Mouse (Mus musculus) hindbrain, embryonic 15.5 days (tissue): Measurements from ENCODE around the gene Dgkz. TPM values are rescaled to one million over a fixed set of nuclear protein-coding genes. Genes with fewer than 3 reads are reported as not detected.
A peak's percentile ranks its signal among the peaks of the same experiment; 100 is the strongest.

Experiments used
- ATAC-seq: fragments of 200-750 bp; cut with Nextera tagmentation; 2 replicates; pipeline ENCODE4 v1.8.0; 2017; ENCODE audit warnings: low read depth, moderate number of reproducible peaks, moderate TSS enrichment; ENCODE audit not compliant: low FRiP score
- H3K27ac ChIP-seq: fragments of 300-500 bp; sonication (generic); replicated peaks from 2 replicates; pipeline ENCODE4 v1.5.1; 2015; ENCODE audit warnings: mild to moderate bottlenecking, inconsistent platforms
- H3K27me3 ChIP-seq: fragments of 300-500 bp; sonication (generic); 2 replicates; pipeline ENCODE4 v1.6.1; 2015; ENCODE audit warnings: control low read depth, inconsistent platforms
- H3K36me3 ChIP-seq: fragments of 300-500 bp; sonication (generic); 2 replicates; pipeline ENCODE4 v1.6.1; 2015; ENCODE audit warnings: control low read depth, inconsistent platforms
- H3K4me1 ChIP-seq: fragments of 300-500 bp; sonication (generic); replicated peaks from 2 replicates; pipeline ENCODE4 v1.6.1; 2015; ENCODE audit warnings: control low read depth, inconsistent platforms
- H3K4me2 ChIP-seq: fragments of 300-500 bp; sonication (generic); 2 replicates; pipeline ENCODE4 v1.6.1; 2015; ENCODE audit warnings: moderate library complexity, mild to moderate bottlenecking, inconsistent platforms
- H3K4me3 ChIP-seq: fragments of 300-500 bp; sonication (generic); 2 replicates; pipeline ENCODE4 v1.5.1; 2015; ENCODE audit warnings: mild to moderate bottlenecking, inconsistent platforms
- H3K9ac ChIP-seq: fragments of 300-500 bp; sonication (generic); 2 replicates; pipeline ENCODE4 v1.6.1; 2015; ENCODE audit warnings: inconsistent platforms
- H3K9me3 ChIP-seq: fragments of 300-500 bp; sonication (generic); 2 replicates; pipeline ENCODE4 v1.6.1; 2016; ENCODE audit warnings: control low read depth, inconsistent platforms
- WGBS: fragments of 180-500 bp; shearing (Covaris S2); methylation state at CpG from one replicate; pipeline ENCODE4 v1.1.7; 2015; 5-methylcytosine and 5-hydroxymethylcytosine counted together
- polyA plus RNA-seq: library from polyadenylated mRNA; unstranded; fragments of >200 nt; fragmentation: Nextera tagmentation; extraction: Ambion mirVana; gene quantifications from 2 replicates; pipeline ENCODE4 v1.2.1, GENCODE M21; 2015

Gene Dgkz
- polyA plus RNA-seq, 1 experiment from 2014 or later, result 40.9 TPM

DNA sequence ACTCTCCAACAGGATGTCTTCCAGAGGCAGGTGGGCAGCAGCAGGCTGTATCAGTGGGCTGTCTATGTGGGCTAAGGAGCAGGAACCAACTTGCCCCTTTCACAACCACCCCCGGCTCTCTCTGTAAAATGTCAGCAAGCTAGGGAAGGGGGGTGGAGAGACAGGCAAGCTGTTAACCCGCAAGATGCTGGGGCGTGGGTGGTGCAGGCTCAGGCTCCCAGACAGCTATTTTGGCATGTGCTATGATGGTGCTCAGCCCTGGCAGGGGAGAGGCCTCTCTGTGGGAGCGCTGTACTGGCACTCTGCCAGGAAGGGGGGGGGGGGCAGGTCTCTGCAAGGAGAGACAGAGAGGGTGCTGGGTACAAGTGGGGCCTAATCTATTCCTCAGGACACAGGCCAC lies 18.6 kb downstream of the Dgkz start:
- no peak overlapping the region for H3K4me3 ChIP-seq
- no peaks in the 10 kb centered on the region for H3K9me3 ChIP-seq
- H3K4me1 ChIP-seq, result peaks cover 50% of the 10 kb centered on the region
- no peaks in the 10 kb centered on the region for H3K36me3 ChIP-seq
- no peak overlapping the region for H3K9ac ChIP-seq
- no peaks in the 10 kb centered on the region for H3K27me3 ChIP-seq
- H3K4me2 ChIP-seq, result no peak overlapping the region
- 0 out of 2 replicates have a peak overlapping the region, but pooled peaks have one; percentile 9 for H3K27ac ChIP-seq
- peak; percentile 54 for ATAC-seq
- 35% methylated on average over 4 of the region's 4 CpGs for WGBS

DNA sequence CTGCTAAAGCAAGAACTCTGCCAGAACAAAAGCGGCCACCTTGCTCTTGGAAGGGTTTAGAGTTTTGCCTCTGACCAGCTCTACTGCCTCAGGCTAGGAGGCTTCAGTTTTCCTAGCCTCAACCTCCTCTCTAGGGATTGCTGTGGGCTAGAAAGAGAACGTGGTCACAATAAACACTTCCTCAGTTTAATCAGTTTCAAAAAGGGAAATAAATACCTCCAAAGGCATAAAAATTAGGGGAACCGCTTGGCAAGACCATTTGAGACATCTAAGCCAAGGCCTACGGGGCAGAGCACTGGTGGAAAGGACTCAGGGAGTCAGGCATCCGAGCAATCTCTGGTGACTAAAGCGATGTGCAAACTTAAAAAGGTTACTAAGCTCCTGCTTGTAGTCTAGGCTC lies 19.8 kb downstream of the Dgkz start:
- Histone ChIP-seq H3K27me3 (no peaks in the 10 kb centered on the region), H3K27ac (no peak overlapping the region), H3K9me3 (no peaks in the 10 kb centered on the region), H3K36me3 (no peaks in the 10 kb centered on the region), H3K4me3 (no peak overlapping the region), H3K9ac (no peak overlapping the region), H3K4me2 (no peak overlapping the region), H3K4me1 (peaks cover 41% of the 10 kb centered on the region)
- WGBS, result 91% methylated on average over 6 of the region's 6 CpGs
- no peak for ATAC-seq

DNA sequence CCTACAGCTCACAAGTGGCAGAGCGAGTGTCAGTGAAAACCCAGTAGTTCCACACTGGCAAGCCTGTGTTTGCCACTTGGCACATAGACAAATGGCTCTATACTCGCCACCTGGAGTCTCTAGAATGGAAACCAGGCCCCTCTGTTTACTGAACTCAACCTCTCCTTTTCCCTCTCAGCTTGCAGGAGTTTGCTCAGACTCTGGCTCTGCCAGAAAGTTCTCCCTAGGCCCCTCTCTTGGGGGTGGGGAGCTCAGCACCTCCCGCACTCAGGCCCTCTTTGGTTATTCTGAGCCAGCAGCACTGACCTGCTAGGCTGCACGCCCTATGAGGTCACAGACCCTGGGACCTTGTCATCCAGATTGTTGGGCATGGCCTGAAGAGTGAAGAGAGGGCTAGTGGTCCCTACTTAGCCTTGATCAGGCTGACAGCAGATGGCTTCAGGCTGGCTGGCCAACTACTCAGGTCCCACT lies 20.5 kb downstream of the Dgkz start:
- Histone ChIP-seq H3K4me1 (peaks cover 45% of the 10 kb centered on the region), H3K4me3 (no peak overlapping the region), H3K27me3 (no peaks in the 10 kb centered on the region), H3K9me3 (no peaks in the 10 kb centered on the region), H3K27ac (no peak overlapping the region), H3K36me3 (no peaks in the 10 kb centered on the region), H3K4me2 (no peak overlapping the region), H3K9ac (no peak overlapping the region)
- ATAC-seq, result no peak
- WGBS, result 77% methylated on average over 4 of the region's 4 CpGs

DNA sequence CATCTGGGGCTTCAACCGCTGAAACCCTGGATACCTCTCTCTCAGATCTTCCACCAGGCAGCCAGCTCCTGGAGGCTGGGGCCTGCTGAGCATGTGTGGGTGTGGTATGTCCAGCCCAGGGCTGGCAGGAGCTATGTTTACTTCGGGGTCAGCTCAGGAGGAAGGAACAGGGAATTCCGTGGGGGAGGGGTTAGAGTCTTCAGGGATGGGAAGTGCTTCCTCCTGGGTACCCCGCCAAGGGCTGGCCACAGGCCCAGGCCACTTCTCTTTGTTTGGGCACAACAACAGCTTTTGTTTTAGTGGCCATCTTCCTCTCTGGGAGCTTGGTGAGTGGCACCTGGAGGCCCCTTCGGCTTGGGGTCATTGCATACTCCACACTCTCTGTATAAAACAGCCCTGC lies 21.8 kb downstream of the Dgkz start:
- no peak for ATAC-seq
- no peak overlapping the region for H3K9ac ChIP-seq
- no peaks in the 10 kb centered on the region for H3K9me3 ChIP-seq
- no peak overlapping the region for H3K4me2 ChIP-seq
- peaks cover 43% of the 10 kb centered on the region for H3K4me1 ChIP-seq
- H3K27ac ChIP-seq, result no peak overlapping the region
- no peak overlapping the region for H3K4me3 ChIP-seq
- H3K27me3 ChIP-seq, result no peaks in the 10 kb centered on the region
- no peaks in the 10 kb centered on the region for H3K36me3 ChIP-seq
- WGBS, result 20% methylated on average over 5 of the region's 5 CpGs

DNA sequence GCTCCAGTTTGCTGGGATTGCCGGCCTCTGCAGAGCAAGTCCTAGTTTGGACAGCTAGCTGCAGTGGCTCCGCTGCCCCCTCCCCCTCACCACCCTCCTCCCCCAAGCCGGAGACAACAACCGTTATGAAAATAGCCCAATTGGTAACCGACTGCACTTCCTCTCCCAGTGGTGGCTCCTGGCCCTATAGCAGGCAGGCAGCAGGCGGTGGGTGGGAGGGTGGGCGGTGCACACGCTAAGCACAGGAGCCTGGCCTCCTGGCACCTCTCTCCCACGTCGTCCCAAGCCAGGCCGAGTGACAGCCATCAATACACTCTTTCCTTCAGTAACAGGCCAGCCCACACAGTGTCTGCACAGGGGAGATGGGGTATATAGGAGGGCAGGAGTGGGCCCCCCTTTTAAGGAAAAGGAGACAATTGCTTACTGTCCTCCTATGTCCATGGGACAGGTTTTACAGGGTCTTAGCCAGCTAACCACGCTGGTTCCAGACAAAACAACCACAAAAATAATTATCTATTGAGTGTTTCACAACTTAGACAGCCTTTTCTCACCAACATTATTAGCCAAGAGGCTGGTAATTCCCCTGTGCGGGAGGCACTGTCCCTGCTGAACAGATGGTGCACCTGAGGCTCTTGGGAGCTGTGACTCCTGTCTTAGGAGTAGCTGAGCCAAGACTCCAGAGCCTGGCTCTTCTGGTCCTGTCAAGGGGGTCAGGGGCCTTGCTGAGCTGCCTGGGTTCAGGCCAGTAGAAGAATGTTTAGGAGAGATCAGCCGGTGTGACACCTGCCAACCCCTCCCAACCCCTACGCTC lies 25.2 kb downstream of the Dgkz start:
- Histone ChIP-seq H3K9ac (0 out of 2 replicates have a peak overlapping the region, but pooled peaks have one; percentile 6), H3K4me1 (peaks cover 49% of the 10 kb centered on the region), H3K4me3 (no peak overlapping the region), H3K4me2 (peak overlapping the region; percentile 35), H3K27me3 (no peaks in the 10 kb centered on the region), H3K9me3 (no peaks in the 10 kb centered on the region), H3K36me3 (no peaks in the 10 kb centered on the region), H3K27ac (peak overlapping the region; percentile 66)
- ATAC-seq, result no peak
- 19% methylated on average over 15 of the region's 15 CpGs for WGBS

DNA sequence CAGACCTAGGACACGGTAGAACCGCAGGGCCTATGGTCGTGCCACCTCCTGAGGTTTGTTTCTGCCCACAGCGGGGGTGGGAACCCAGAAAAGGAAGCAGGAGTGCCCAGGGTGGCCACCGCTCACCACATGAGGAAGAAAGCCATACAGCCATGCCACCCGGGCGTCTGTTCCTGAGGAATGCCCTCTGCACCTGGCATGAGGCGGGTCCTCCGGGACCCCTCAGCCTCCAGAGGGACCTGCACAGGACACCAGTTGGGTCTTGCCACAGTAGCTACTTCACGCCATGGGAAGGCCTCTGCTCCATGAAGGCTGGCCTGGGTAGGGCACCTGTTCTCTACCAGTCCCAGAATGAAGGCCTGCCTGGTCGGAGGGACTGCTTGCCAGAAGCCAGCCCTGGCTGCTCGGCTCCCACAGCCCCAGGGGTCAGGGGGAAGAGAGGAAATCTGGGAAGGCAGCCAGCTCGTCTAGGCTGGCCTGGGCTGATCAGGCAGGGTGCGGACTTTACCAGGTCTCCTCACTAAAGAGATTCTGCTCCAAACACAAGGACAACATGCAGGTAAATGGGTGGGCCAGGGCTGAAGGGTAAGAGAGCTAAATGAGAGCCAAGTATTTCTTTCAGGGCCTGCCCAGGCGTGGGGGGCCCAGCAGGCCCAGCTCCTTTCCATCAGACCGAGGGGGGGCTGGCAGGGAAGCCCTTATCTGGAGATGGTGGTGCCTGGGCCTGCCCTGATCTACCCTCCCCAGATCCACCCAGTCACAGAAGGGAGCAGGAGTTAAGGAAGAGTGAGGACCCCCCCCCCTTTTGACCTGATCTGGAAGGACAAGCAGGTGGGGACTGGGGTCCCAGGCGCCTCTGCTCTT lies 26.0 kb downstream of the Dgkz start:
- peak overlapping the region; percentile 35 for H3K4me2 ChIP-seq
- H3K27me3 ChIP-seq, result no peaks in the 10 kb centered on the region
- H3K4me3 ChIP-seq, result no peak overlapping the region
- H3K36me3 ChIP-seq, result no peaks in the 10 kb centered on the region
- 0 out of 2 replicates have a peak overlapping the region, but pooled peaks have one; percentile 6 for H3K9ac ChIP-seq
- WGBS, result 60% methylated on average over 17 of the region's 17 CpGs
- ATAC-seq, result 0 out of 2 replicates have a peak, but pooled peaks have one; percentile 9
- H3K9me3 ChIP-seq, result no peaks in the 10 kb centered on the region
- peaks cover 45% of the 10 kb centered on the region for H3K4me1 ChIP-seq
- peak overlapping the region; percentile 66 for H3K27ac ChIP-seq

DNA sequence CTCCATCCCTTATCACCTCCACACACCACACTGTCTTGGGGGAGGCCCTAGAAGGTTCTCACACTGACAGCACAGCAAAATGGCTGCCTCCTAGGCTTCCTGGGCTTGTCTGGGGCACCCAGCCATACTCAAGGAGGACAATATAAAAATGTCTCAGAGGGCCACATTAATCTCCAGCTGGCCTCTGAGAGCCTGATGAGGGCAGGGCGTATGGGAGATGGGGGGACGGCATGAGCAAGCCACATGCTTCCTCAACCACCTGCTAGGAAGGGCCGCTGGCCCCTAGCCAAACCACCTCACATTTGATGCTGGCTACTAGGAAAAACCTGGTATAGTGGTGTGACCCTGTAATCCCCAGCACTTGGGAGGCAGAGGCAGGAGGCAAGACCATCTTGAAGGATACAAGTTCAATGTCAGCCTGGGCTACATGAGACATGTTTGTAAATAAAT lies 26.8 kb downstream of the Dgkz start:
- H3K4me1 ChIP-seq, result peaks cover 45% of the 10 kb centered on the region
- H3K27ac ChIP-seq, result no peak overlapping the region
- no peak overlapping the region for H3K4me3 ChIP-seq
- H3K9ac ChIP-seq, result no peak overlapping the region
- no peak for ATAC-seq
- H3K4me2 ChIP-seq, result no peak overlapping the region
- WGBS, result 63% methylated on average over 3 of the region's 3 CpGs
- no peaks in the 10 kb centered on the region for H3K36me3 ChIP-seq
- H3K9me3 ChIP-seq, result no peaks in the 10 kb centered on the region
- H3K27me3 ChIP-seq, result no peaks in the 10 kb centered on the region

DNA sequence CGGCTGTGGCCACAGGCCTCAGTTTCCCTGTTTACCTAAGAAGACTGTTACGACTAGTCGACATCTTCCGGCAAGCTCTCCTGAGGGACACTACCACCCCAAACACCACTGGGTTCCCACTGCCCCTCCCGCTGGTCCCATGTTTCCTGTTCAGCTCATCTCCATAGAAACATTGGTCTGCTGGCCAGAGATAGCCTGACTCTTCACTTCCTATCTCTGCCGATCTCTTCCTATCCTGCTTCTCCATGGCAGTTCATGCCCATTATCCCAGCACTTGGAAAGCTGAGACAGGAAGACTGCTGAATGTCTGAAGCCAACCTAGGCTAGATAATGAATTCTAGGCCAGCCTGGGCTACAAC lies 27.5 kb downstream of the Dgkz start:
- peaks cover 41% of the 10 kb centered on the region for H3K4me1 ChIP-seq
- H3K9me3 ChIP-seq, result no peaks in the 10 kb centered on the region
- no peak overlapping the region for H3K9ac ChIP-seq
- WGBS, result 75% methylated on average over 6 of the region's 6 CpGs
- H3K27ac ChIP-seq, result peak overlapping the region; percentile 28; the same call in 1 of the 2 replicates
- no peaks in the 10 kb centered on the region for H3K36me3 ChIP-seq
- no peak overlapping the region for H3K4me3 ChIP-seq
- ATAC-seq, result no peak
- no peaks in the 10 kb centered on the region for H3K27me3 ChIP-seq
- no peak overlapping the region for H3K4me2 ChIP-seq

DNA sequence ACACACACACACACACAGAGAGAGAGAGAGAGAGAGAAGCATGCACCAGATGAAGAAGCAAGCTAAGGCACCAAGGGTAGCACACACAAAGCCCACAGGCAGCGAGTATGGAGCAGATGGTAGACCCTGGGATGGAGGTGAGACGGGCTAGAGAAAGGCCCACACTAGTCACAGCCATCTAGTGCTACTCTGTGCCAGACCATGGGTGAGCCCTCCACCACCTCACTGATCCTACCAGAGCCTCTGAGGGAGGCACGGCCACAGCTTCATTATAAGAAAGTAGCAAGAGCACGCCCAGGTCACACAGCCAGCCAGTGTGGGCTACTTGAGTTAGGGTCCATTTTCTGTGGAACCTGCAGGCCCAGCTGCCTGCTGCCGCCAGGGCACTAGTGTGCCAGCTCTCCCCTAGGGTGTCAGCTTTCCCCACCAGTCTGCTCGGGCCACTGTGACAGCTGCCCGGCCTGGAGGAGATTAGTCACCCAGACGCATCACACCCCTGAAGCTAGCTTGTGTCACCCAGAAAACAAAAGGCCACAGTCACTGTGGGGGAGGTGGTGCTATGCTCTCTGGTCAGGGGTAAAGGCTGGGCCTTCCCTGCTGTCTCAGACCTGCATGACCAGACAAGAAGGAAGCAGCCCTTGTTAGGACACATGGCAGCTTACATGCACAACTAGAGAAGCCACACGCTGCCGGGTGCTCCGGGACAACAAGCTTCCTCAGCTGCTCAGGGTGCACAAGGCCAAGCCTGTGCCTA lies 28.1 kb downstream of the Dgkz start:
- H3K36me3 ChIP-seq, result no peaks in the 10 kb centered on the region
- peaks cover 41% of the 10 kb centered on the region for H3K4me1 ChIP-seq
- no peaks in the 10 kb centered on the region for H3K27me3 ChIP-seq
- WGBS, result 43% methylated on average over 11 of the region's 11 CpGs
- 0 out of 2 replicates have a peak, but pooled peaks have one; percentile 25 for ATAC-seq
- no peak overlapping the region for H3K4me2 ChIP-seq
- no peak overlapping the region for H3K9ac ChIP-seq
- H3K9me3 ChIP-seq, result no peaks in the 10 kb centered on the region
- no peak overlapping the region for H3K4me3 ChIP-seq
- peak overlapping the region; percentile 28 for H3K27ac ChIP-seq

DNA sequence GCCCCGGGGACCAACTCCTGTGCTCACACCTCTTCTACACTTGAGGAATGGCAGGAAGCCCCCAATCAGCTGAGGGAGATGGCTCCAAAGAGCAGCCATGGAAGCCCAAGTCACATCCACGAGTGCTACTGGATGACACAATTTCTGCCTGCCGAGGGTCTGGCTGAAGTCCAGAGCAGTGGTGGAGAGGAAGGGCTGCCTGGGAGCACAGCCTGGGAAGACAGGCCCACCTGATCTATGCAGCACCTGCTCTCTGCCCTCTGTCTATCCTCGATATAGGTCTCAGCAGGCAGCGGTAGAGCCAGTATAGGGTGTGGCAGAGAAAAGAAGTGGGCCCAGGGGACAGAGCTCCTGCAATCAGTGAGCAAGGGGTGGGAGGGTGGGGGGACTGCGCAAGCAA lies 28.8 kb downstream of the Dgkz start:
- no peak overlapping the region for H3K4me3 ChIP-seq
- no peaks in the 10 kb centered on the region for H3K9me3 ChIP-seq
- 56% methylated on average over 6 of the region's 6 CpGs for WGBS
- ATAC-seq, result no peak
- no peak overlapping the region for H3K4me2 ChIP-seq
- peak overlapping the region; percentile 28 for H3K27ac ChIP-seq
- H3K27me3 ChIP-seq, result no peaks in the 10 kb centered on the region
- H3K9ac ChIP-seq, result no peak overlapping the region
- H3K36me3 ChIP-seq, result no peaks in the 10 kb centered on the region
- peaks cover 41% of the 10 kb centered on the region for H3K4me1 ChIP-seq

DNA sequence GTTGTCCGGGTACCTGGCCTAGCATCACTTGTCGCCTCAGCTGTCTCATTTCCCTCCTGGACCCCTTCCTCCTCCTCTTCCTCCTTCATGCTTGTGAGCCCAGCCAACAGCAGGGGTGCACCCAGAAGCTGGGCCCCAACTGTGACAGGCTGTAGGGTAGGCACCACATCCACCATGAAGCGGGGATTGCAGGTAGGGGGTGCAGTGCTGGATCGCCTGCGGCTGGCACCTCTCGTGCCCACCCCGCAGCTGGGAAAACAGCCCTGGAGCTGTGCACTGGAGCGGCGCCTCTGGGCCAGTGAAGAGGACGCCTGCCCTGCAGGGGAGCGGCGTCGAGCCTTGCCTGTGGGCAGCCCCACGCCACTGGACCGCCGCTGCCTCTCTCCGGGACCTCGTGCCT lies 30.2 kb downstream of the Dgkz start, which contains the start of gene Gm9821:
TSS of gene Gm9821 (plus strand) at position 221 of the 400 bp plus-strand sequence.
- no peaks in the 10 kb centered on the region for H3K36me3 ChIP-seq
- no peak within 1 kb of the TSS; the same call in 1 of the 2 replicates for H3K27ac ChIP-seq
- no peaks in the 10 kb centered on the region for H3K27me3 ChIP-seq
- H3K4me2 ChIP-seq, result no peak within 1 kb of the TSS
- H3K4me1 ChIP-seq, result peaks cover 37% of the 10 kb centered on the region
- H3K9ac ChIP-seq, result no peak within 1 kb of the TSS
- no peak within 1 kb of the TSS for H3K4me3 ChIP-seq
- no peak for ATAC-seq
- H3K9me3 ChIP-seq, result no peaks in the 10 kb centered on the region
- 84% methylated on average over 18 of the region's 18 CpGs for WGBS
